Mouse (Mus musculus) layer of hippocampus, postnatal 25 days (tissue): ENCODE measurements around the gene Dnajc21. TPM values are rescaled to one million over a fixed set of nuclear protein-coding genes. Genes with fewer than 3 reads are reported as not detected.

Experiments
- DNase-seq, 2 experiments: peaks; one replicate each; pipeline ENCODE4 v3.0.0; 2022; ENCODE audit warnings: mixed read lengths in 2 of 2, low spot score in 1 of 2; ENCODE audit errors: extremely low spot score in 1 of 2
- total RNA-seq, 2 experiments: library from RNA; stranded (reverse); gene quantifications; 2 replicates each; pipeline ENCODE4 v1.2.3; 2021

Dnajc21 gene
- total RNA-seq, 2 experiments from 2014 or later = 21.1 to 23.8 TPM

GRCm38 (mm10) chr15:10441493-10441892 lies 28.8 kb downstream of the Dnajc21 start:
- DNase-seq = no peak

GRCm38 (mm10) chr15:10439963-10440362 lies 30.4 kb downstream of the Dnajc21 start:
- DNase-seq = no peak

- DNase-seq = no peak
Observed at GRCm38 (mm10) chr15:10436893-10437292, 33.4 kb downstream of the Dnajc21 start.

GRCm38 (mm10) chr15:10426545-10427266 lies 43.6 kb downstream of the Dnajc21 start:
- DNase-seq = no peak

- DNase-seq = no peak
Observed at GRCm38 (mm10) chr15:10426124-10426523, 44.2 kb downstream of the Dnajc21 start.

GRCm38 (mm10) chr15:10421785-10422144 lies 48.6 kb downstream of the Dnajc21 start:
- no peak for DNase-seq

GRCm38 (mm10) chr15:10421138-10421784 lies 49.1 kb downstream of the Dnajc21 start:
- no peak for DNase-seq

GRCm38 (mm10) chr15:10413656-10414055 lies 56.7 kb downstream of the Dnajc21 start:
- DNase-seq = no peak

- DNase-seq = no peak
Observed at GRCm38 (mm10) chr15:10410881-10411280, 59.4 kb downstream of the Dnajc21 start.

- no peak for DNase-seq
Observed at GRCm38 (mm10) chr15:10409842-10410241, 60.5 kb downstream of the Dnajc21 start.

GRCm38 (mm10) chr15:10400415-10400814 lies 69.9 kb downstream of the Dnajc21 start:
- DNase-seq = no peak

- no peak for DNase-seq
Observed at GRCm38 (mm10) chr15:10399795-10400194, 70.5 kb downstream of the Dnajc21 start.

Other genes starting within 250 kb of the Dnajc21 start
- not detected for gene Gm21973, start 145.1 kb downstream of the Dnajc21 start, total RNA-seq
- not detected for gene Agxt2, start 112.0 kb downstream of the Dnajc21 start, total RNA-seq
- 10 to 100 TPM; 23.9 to 24.7 TPM for gene Brix1, start 15.4 kb upstream of the Dnajc21 start, total RNA-seq
- gene Rad1, start 15.5 kb upstream of the Dnajc21 start, total RNA-seq = 10 to 100 TPM; 13.6 to 14.6 TPM
- not detected for gene Ttc23l, start 88.2 kb upstream of the Dnajc21 start, total RNA-seq
- gene Rai14, start 244.1 kb upstream of the Dnajc21 start, total RNA-seq = 1 to 10 TPM; 5.0 to 5.8 TPM